Mouse (Mus musculus) CH12.LX (cell line): ENCODE data around the gene Kif26a. TPM values are rescaled to one million over a fixed set of nuclear protein-coding genes. Genes with fewer than 3 reads are reported as not detected.

Experiments
- DNase-seq: peaks from one replicate; pipeline ENCODE4 v3.0.0-alpha.2; 2013; ENCODE audit errors: extremely low read depth
- H3K27ac ChIP-seq: 2 replicates; pipeline ENCODE4 v1.5.1; 2012; ENCODE audit warnings: low read depth, mild to moderate bottlenecking, control low read depth, moderate library complexity; ENCODE audit not compliant: insufficient read depth
- H3K27me3 ChIP-seq: replicated peaks from 2 replicates; pipeline ENCODE3; 2012; ENCODE audit warnings: inconsistent platforms
- H3K36me3 ChIP-seq, 2 experiments: replicated peaks in 1 of 2; 2 replicates each; pipeline versions ENCODE3 to v1.6.1; 2012; ENCODE audit warnings: inconsistent platforms in 1 of 2, low read length in 1 of 2, mild to moderate bottlenecking in 1 of 2, mixed read lengths in 1 of 2, moderate library complexity in 1 of 2; ENCODE audit not compliant: control insufficient read depth in 1 of 2, insufficient read depth in 1 of 2
- H3K4me1 ChIP-seq, 2 experiments: 2 replicates each; pipeline ENCODE4 v1.6.1; 2012; ENCODE audit warnings: inconsistent platforms in 1 of 2, moderate library complexity in 1 of 2; ENCODE audit not compliant: insufficient read depth in 2 of 2, control insufficient read depth in 1 of 2
- H3K4me2 ChIP-seq: 2 replicates; pipeline ENCODE4 v1.6.1; 2012; ENCODE audit warnings: low read depth, mild to moderate bottlenecking, control low read depth; ENCODE audit not compliant: poor library complexity, insufficient read depth, severe bottlenecking
- H3K4me3 ChIP-seq, 3 experiments: fragments of 150-350 bp in 1 of 3; sonication (generic) in 1 of 3; replicated peaks in 1 of 3; 2 replicates each; pipeline versions ENCODE3 to v1.5.1; 2011 to 2012; ENCODE audit warnings: low read depth in 2 of 3, low read length in 2 of 3, mild to moderate bottlenecking in 2 of 3, moderate library complexity in 2 of 3, control low read depth in 1 of 3, improper control_type of control experiment in 1 of 3, inconsistent platforms in 1 of 3, mixed read lengths in 1 of 3; ENCODE audit not compliant: poor library complexity in 1 of 3
- H3K79me2 ChIP-seq: replicated peaks from 2 replicates; pipeline ENCODE4 v1.6.1; 2012; ENCODE audit warnings: mild to moderate bottlenecking, moderate library complexity; ENCODE audit not compliant: control insufficient read depth, poor library complexity, insufficient read depth, severe bottlenecking; ENCODE audit errors: extremely low read depth
- H3K9ac ChIP-seq: 2 replicates; pipeline ENCODE4 v1.6.1; 2012; ENCODE audit warnings: low read depth, mild to moderate bottlenecking, control low read depth, moderate library complexity; ENCODE audit not compliant: insufficient read depth
- H3K9me3 ChIP-seq: replicated peaks from 2 replicates; pipeline ENCODE3; 2012; ENCODE audit warnings: low read length, inconsistent platforms, mixed read lengths
- CHD1 ChIP-seq: IDR thresholded peaks from 2 replicates; pipeline ENCODE4 v1.6.1; 2012; ENCODE audit warnings: low read depth, low read length, improper control_type of control experiment, inconsistent platforms
- CHD2 ChIP-seq: IDR thresholded peaks from 2 replicates; pipeline ENCODE4 v1.6.1; 2011; ENCODE audit warnings: low read length, improper control_type of control experiment
- CTCF ChIP-seq, 2 experiments: IDR thresholded peaks in 1 of 2; conservative IDR thresholded peaks in 1 of 2; 2 replicates each; pipeline ENCODE4 v1.5.1; 2011 to 2012; ENCODE audit warnings: low read depth in 2 of 2, low read length in 2 of 2, improper control_type of control experiment in 1 of 2, inconsistent platforms in 1 of 2, mild to moderate bottlenecking in 1 of 2, moderate library complexity in 1 of 2
- ELF1 ChIP-seq: IDR thresholded peaks from 2 replicates; pipeline ENCODE4 v1.6.1; 2014; ENCODE audit warnings: low read depth, mild to moderate bottlenecking, inconsistent platforms, low read length, improper control_type of control experiment
- EP300 ChIP-seq: IDR thresholded peaks from 2 replicates; pipeline ENCODE4 v1.6.1; 2011; ENCODE audit warnings: low read length, improper control_type of control experiment
- ETS1 ChIP-seq: conservative IDR thresholded peaks from 2 replicates; pipeline ENCODE4 v1.6.1; 2012; ENCODE audit warnings: low read depth, mild to moderate bottlenecking, inconsistent platforms, low read length, improper control_type of control experiment, moderate library complexity
- GABPA ChIP-seq: IDR thresholded peaks from 2 replicates; pipeline ENCODE4 v1.6.1; 2012; ENCODE audit warnings: low read depth, low read length, improper control_type of control experiment, inconsistent platforms; ENCODE audit not compliant: insufficient replicate concordance
- HCFC1 ChIP-seq: IDR thresholded peaks from 2 replicates; pipeline ENCODE4 v1.6.1; 2012; ENCODE audit warnings: low read depth, mild to moderate bottlenecking, inconsistent platforms, low read length, improper control_type of control experiment
- IRF4 ChIP-seq: IDR thresholded peaks from 2 replicates; pipeline ENCODE4 v1.6.1; 2014; ENCODE audit warnings: low read depth, mild to moderate bottlenecking, inconsistent platforms, low read length, improper control_type of control experiment
- MAFK ChIP-seq: IDR thresholded peaks from 2 replicates; pipeline ENCODE4 v1.6.1; 2011; ENCODE audit warnings: low read length, improper control_type of control experiment; ENCODE audit not compliant: insufficient replicate concordance
- MAX ChIP-seq: IDR thresholded peaks from 2 replicates; pipeline ENCODE4 v1.6.1; 2011; ENCODE audit warnings: low read length, improper control_type of control experiment
- MAZ ChIP-seq: IDR thresholded peaks from 2 replicates; pipeline ENCODE4 v1.6.1; 2012; ENCODE audit warnings: low read depth, mild to moderate bottlenecking, inconsistent platforms, low read length, improper control_type of control experiment, moderate library complexity
- MEF2A ChIP-seq: IDR thresholded peaks from 2 replicates; pipeline ENCODE4 v1.6.1; 2014; ENCODE audit warnings: low read depth, mild to moderate bottlenecking, inconsistent platforms, low read length, improper control_type of control experiment, borderline replicate concordance
- MYC ChIP-seq: IDR thresholded peaks from 2 replicates; pipeline ENCODE4 v1.6.1; 2011; ENCODE audit warnings: low read depth, mild to moderate bottlenecking, improper control_type of control experiment, low read length
- NRF1 ChIP-seq: IDR thresholded peaks from 2 replicates; pipeline ENCODE4 v1.6.1; 2014; ENCODE audit warnings: low read depth, mild to moderate bottlenecking, inconsistent platforms, low read length, improper control_type of control experiment, moderate library complexity
- POLR2A ChIP-seq: IDR thresholded peaks from 2 replicates; pipeline ENCODE4 v1.6.1; 2011; ENCODE audit warnings: low read depth, mild to moderate bottlenecking, improper control_type of control experiment, low read length
- POLR2AphosphoS2 ChIP-seq: IDR thresholded peaks from 2 replicates; pipeline ENCODE4 v1.6.1; 2011; ENCODE audit warnings: low read depth, low read length, improper control_type of control experiment
- RAD21 ChIP-seq: IDR thresholded peaks from 2 replicates; pipeline ENCODE4 v1.6.1; 2011; ENCODE audit warnings: low read depth, mild to moderate bottlenecking, low read length, improper control_type of control experiment, moderate library complexity
- RCOR1 ChIP-seq: conservative IDR thresholded peaks from 2 replicates; pipeline ENCODE4 v1.6.1; 2012; ENCODE audit warnings: low read depth, mild to moderate bottlenecking, inconsistent platforms, low read length, improper control_type of control experiment
- SMC3 ChIP-seq: IDR thresholded peaks from 2 replicates; pipeline ENCODE4 v1.6.1; 2011; ENCODE audit warnings: low read depth, low read length, improper control_type of control experiment
- UBTF ChIP-seq: IDR thresholded peaks from 2 replicates; pipeline ENCODE4 v1.6.1; 2012; ENCODE audit warnings: low read depth, mild to moderate bottlenecking, inconsistent platforms, low read length, improper control_type of control experiment, moderate library complexity
- ZC3H11A ChIP-seq: IDR thresholded peaks from 2 replicates; pipeline ENCODE4 v1.6.1; 2012; ENCODE audit warnings: low read depth, mild to moderate bottlenecking, inconsistent platforms, low read length, improper control_type of control experiment
- ZKSCAN1 ChIP-seq: IDR thresholded peaks from 2 replicates; pipeline ENCODE4 v1.6.1; 2012; ENCODE audit warnings: low read depth, inconsistent platforms, low read length, improper control_type of control experiment, borderline replicate concordance
- ZMIZ1 ChIP-seq: IDR thresholded peaks from 2 replicates; pipeline ENCODE4 v1.6.1; 2012; ENCODE audit warnings: low read depth, mild to moderate bottlenecking, inconsistent platforms, low read length, improper control_type of control experiment
- ZNF384 ChIP-seq: IDR thresholded peaks from 2 replicates; pipeline ENCODE4 v1.6.1; 2012; ENCODE audit warnings: low read depth, low read length, improper control_type of control experiment, inconsistent platforms
- dilution Hi-C: fragments of 300-500 bp; cut with MboI; formaldehyde crosslinking; loops from 2 replicates; pipeline ENCODE4 v1.14.3; 2020; ENCODE audit warnings: low sequenced_read_pairs; ENCODE audit not compliant: extremely low pct_unique_long_range_greater_than_20kb, extremely low pct_ligation_motif_present
- in situ Hi-C: fragments of 300-500 bp; cut with MboI; formaldehyde crosslinking; loops from 3 replicates; pipeline ENCODE4 v1.14.3; 2019; ENCODE audit warnings: low sequenced_read_pairs, low pct_ligation_motif_present, low pct_unique_long_range_greater_than_20kb, mixed read lengths
- polyA plus RNA-seq: library from polyadenylated mRNA; unstranded; fragments of >175 nt; gene quantifications from 2 replicates; pipeline ENCODE4 v1.2.1, GENCODE M21; 2012; ENCODE audit warnings: low read depth; ENCODE audit not compliant: insufficient read length
- total RNA-seq, 2 experiments: library from RNA; depleted of rRNA; stranded (reverse); fragments of 300-350 nt in 1 of 2; fragments of >200 nt in 1 of 2; gene quantifications; 2 replicates each; pipeline ENCODE4 v1.2.3; 2012 to 2014

Gene Kif26a
- total and polyA plus RNA-seq, 3 experiments, result not detected

DNA sequence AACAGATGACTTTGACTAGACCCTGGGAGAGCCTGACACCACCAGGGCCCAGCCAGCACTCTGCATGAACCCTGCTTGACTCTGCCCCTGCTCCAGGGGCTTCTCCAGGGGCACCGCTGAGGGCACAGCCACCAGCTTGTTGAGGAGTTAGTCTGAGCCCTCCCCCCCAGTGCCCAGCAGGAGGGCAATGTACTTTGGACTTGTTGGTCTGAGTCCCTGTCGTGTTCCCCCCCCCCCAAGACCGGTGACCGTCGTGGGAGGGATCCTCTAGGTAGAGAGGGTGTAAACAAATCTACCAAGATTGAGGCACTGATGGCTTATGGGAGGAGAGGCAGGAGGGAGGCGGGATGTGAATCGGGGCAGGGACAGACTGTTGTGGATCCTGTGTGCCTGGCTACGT lies 12.2 kb downstream of the Kif26a start:
- H3K9me3 ChIP-seq, result no peaks in the 10 kb centered on the region
- in situ Hi-C loops, result no loop called here

DNA sequence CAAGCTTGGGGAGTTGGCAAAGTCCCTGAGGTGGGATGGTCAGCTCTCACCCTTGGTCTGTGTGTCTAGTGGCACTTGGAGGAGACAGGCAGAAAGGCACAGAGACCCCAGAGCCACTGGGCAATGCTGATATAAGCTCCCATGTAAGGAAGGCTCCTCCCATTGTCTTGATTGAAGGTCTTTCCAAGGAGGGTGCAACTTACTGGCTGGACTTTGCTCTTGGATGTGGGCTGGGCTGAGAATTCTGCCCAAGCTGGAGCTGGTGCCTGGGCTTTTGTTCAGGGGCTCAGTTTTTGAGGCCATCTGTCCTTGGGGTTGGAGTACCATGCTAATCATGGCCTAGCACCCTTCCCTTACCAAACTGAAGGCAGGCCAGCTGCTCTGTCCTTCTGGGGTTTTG lies 12.8 kb downstream of the Kif26a start:
- Histone ChIP-seq H3K4me2 (no peak overlapping the region), H3K9me3 (no peaks in the 10 kb centered on the region), H3K36me3 (no peaks in the 10 kb centered on the region), H3K4me3 (no peak overlapping the region), H3K27me3 (peaks cover 95% of the 10 kb centered on the region), H3K4me1 (no peaks in the 10 kb centered on the region), H3K79me2 (no peaks in the 10 kb centered on the region), H3K27ac (no peak overlapping the region), H3K9ac (no peak overlapping the region)
- dilution Hi-C loops, result no loop called here
- DNase-seq, result no peak
- TF ChIP-seq ZKSCAN1, result no peak
- TF ChIP-seq POLR2AphosphoS2, result no peak
- TF ChIP-seq CTCF (conservative IDR thresholded peaks at IDR 0.05 in 1 of 2, IDR thresholded peaks at IDR 0.05 in 1 of 2; ENCODE audit: low read depth in 2 of 2, low read length in 2 of 2), result no peak
- TF ChIP-seq IRF4, result no peak
- no peak for TF ChIP-seq UBTF
- TF ChIP-seq MYC, result no peak
- no peak for TF ChIP-seq POLR2A
- TF ChIP-seq CHD2, result no peak
- no peak for TF ChIP-seq GABPA
- TF ChIP-seq RCOR1, result no peak
- TF ChIP-seq MAX, result no peak
- in situ Hi-C loops, result no loop called here

More for the DNA sequence above, 12.2 kb downstream of the Kif26a start:
- Histone ChIP-seq H3K4me3 (no peak overlapping the region), H3K9ac (no peak overlapping the region), H3K27ac (no peak overlapping the region), H3K79me2 (no peaks in the 10 kb centered on the region), H3K4me1 (no peaks in the 10 kb centered on the region), H3K36me3 (no peaks in the 10 kb centered on the region), H3K4me2 (no peak overlapping the region), H3K27me3 (peaks cover 95% of the 10 kb centered on the region)
- TF ChIP-seq MEF2A, result no peak
- TF ChIP-seq UBTF, result no peak
- TF ChIP-seq MYC, result no peak
- TF ChIP-seq RAD21, result no peak
- no peak for TF ChIP-seq SMC3
- no peak for TF ChIP-seq ETS1
- TF ChIP-seq CHD1, result no peak
- TF ChIP-seq HCFC1, result no peak
- TF ChIP-seq ZNF384, result no peak
- TF ChIP-seq ZC3H11A, result no peak
- no peak for TF ChIP-seq EP300
- no peak for TF ChIP-seq ZMIZ1
- TF ChIP-seq RCOR1, result no peak
- no peak for TF ChIP-seq MAZ
- TF ChIP-seq ELF1, result no peak
- no peak for TF ChIP-seq CHD2
- no peak for TF ChIP-seq MAX
- TF ChIP-seq MAFK, result no peak
- TF ChIP-seq NRF1, result no peak
- dilution Hi-C loops, result no loop called here
- no peak for DNase-seq
